Mouse (Mus musculus): ENCODE measurements at regions not wholly inside any gene's neighbourhood (a gene's known extent, or its start where the extent isn't known, plus 50 kb on each side); places are given as distances from the start of the nearest gene placed in this dataset.

- DNase-seq (ENCODE audit: low spot score in 2 of 2): no peak
These were observed 596.3 kb upstream of the Syt1 start for GRCm38 (mm10) chr10:109607121-109607520.

GRCm38 (mm10) chr10:109603241-109603640 lies 592.5 kb upstream of the Syt1 start:
- DNase-seq (ENCODE audit: low spot score in 2 of 2): no peak

- DNase-seq (ENCODE audit: low spot score in 2 of 2): no peak
These were observed 587.8 kb upstream of the Syt1 start for GRCm38 (mm10) chr10:109598604-109599003.

GRCm38 (mm10) chr10:109573200-109573599 lies 562.4 kb upstream of the Syt1 start:
- no peak for DNase-seq (ENCODE audit: low spot score in 2 of 2)

- DNase-seq (ENCODE audit: low spot score in 2 of 2): no peak
These were observed 559.0 kb upstream of the Syt1 start for GRCm38 (mm10) chr10:109569798-109570197.

- no peak for DNase-seq (ENCODE audit: low spot score in 2 of 2)
These were observed 555.9 kb upstream of the Syt1 start for GRCm38 (mm10) chr10:109566675-109567074.

- no peak for DNase-seq (ENCODE audit: low spot score in 2 of 2)
These were observed 550.9 kb upstream of the Syt1 start for GRCm38 (mm10) chr10:109561638-109562037.

- no peak for DNase-seq (ENCODE audit: low spot score in 2 of 2)
These were observed 550.3 kb upstream of the Syt1 start for GRCm38 (mm10) chr10:109561094-109561493.

GRCm38 (mm10) chr10:109543301-109543700 lies 532.5 kb upstream of the Syt1 start:
- DNase-seq (ENCODE audit: low spot score in 2 of 2): no peak

GRCm38 (mm10) chr10:109540229-109540628 lies 529.4 kb upstream of the Syt1 start:
- no peak for DNase-seq (ENCODE audit: low spot score in 2 of 2)

- no peak for DNase-seq (ENCODE audit: low spot score in 2 of 2)
These were observed 517.3 kb upstream of the Syt1 start for GRCm38 (mm10) chr10:109528096-109528495.

GRCm38 (mm10) chr10:109521681-109522080 lies 510.9 kb upstream of the Syt1 start:
- DNase-seq (ENCODE audit: low spot score in 2 of 2): no peak

- no peak for DNase-seq (ENCODE audit: low spot score in 2 of 2)
These were observed 506.9 kb upstream of the Syt1 start for GRCm38 (mm10) chr10:109517664-109518063.

GRCm38 (mm10) chr10:109515225-109515624 lies 504.4 kb upstream of the Syt1 start:
- DNase-seq (ENCODE audit: low spot score in 2 of 2): no peak

- DNase-seq (ENCODE audit: low spot score in 2 of 2): no peak
These were observed 500.3 kb upstream of the Syt1 start for GRCm38 (mm10) chr10:109510917-109511715.

- DNase-seq (ENCODE audit: low spot score in 2 of 2): no peak
These were observed 497.8 kb upstream of the Syt1 start for GRCm38 (mm10) chr10:109508553-109508952.

- DNase-seq (ENCODE audit: low spot score in 2 of 2): no peak
These were observed 496.4 kb upstream of the Syt1 start for GRCm38 (mm10) chr10:109507228-109507627.

GRCm38 (mm10) chr10:109504683-109505082 lies 493.9 kb upstream of the Syt1 start:
- DNase-seq (ENCODE audit: low spot score in 2 of 2): no peak

- DNase-seq (ENCODE audit: low spot score in 2 of 2): no peak
These were observed 490.1 kb upstream of the Syt1 start for GRCm38 (mm10) chr10:109500861-109501260.

GRCm38 (mm10) chr10:109498301-109498700 lies 487.5 kb upstream of the Syt1 start:
- DNase-seq (ENCODE audit: low spot score in 2 of 2): no peak

- peak in 1 of 2 experiments; percentile 14 for DNase-seq (ENCODE audit: low spot score in 2 of 2)
These were observed 485.4 kb upstream of the Syt1 start for GRCm38 (mm10) chr10:109496161-109496560.

- DNase-seq (ENCODE audit: low spot score in 2 of 2): no peak
These were observed 480.0 kb upstream of the Syt1 start for GRCm38 (mm10) chr10:109490765-109491164.

GRCm38 (mm10) chr10:109488000-109488399 lies 477.2 kb upstream of the Syt1 start:
- no peak for DNase-seq (ENCODE audit: low spot score in 2 of 2)

Data from gastrocnemius, postnatal 4 days (tissue).